Mouse (Mus musculus) left cerebral cortex, adult 11 months (tissue): ENCODE results near the gene Mex3d.

Source experiments
- DNase-seq: peaks from one replicate; pipeline ENCODE4 v3.0.0; 2022; ENCODE audit warnings: low spot score

Mex3d gene

GRCm38 (mm10) chr10:80412656-80413541 lies 25.4 kb upstream of the Mex3d start:
- peak; percentile 51 for DNase-seq

- no peak for DNase-seq
Measured at GRCm38 (mm10) chr10:80407924-80408323, 20.5 kb upstream of the Mex3d start.

GRCm38 (mm10) chr10:80406684-80407501 lies 19.4 kb upstream of the Mex3d start, which contains the start of gene Uqcr11:
Uqcr11 (minus strand) TSS chr10:80406830.
- peak; percentile 89 for DNase-seq

GRCm38 (mm10) chr10:80405481-80406173 lies 18.2 kb upstream of the Mex3d start:
- no peak for DNase-seq

GRCm38 (mm10) chr10:80403044-80403692 lies 15.7 kb upstream of the Mex3d start:
- DNase-seq, result no peak

GRCm38 (mm10) chr10:80400704-80401161 lies 13.3 kb upstream of the Mex3d start:
- DNase-seq, result no peak

- no peak for DNase-seq
Measured at GRCm38 (mm10) chr10:80399973-80400703, 12.7 kb upstream of the Mex3d start.

GRCm38 (mm10) chr10:80399191-80399972 lies 11.9 kb upstream of the Mex3d start, which contains the start of gene Mbd3:
Mbd3 (minus strand) TSS chr10:80399550.
- DNase-seq, result peak; percentile 100

- DNase-seq, result peak; percentile 96
Measured at GRCm38 (mm10) chr10:80398719-80399190, 11.3 kb upstream of the Mex3d start.

- no peak for DNase-seq
Measured at GRCm38 (mm10) chr10:80398174-80398535, 10.7 kb upstream of the Mex3d start.

- DNase-seq, result no peak
Measured at GRCm38 (mm10) chr10:80397524-80398173, 10.2 kb upstream of the Mex3d start.

- no peak for DNase-seq
Measured at GRCm38 (mm10) chr10:80396822-80397523, 9.5 kb upstream of the Mex3d start.

- no peak for DNase-seq
Measured at GRCm38 (mm10) chr10:80395025-80395627, 7.7 kb upstream of the Mex3d start.

GRCm38 (mm10) chr10:80392687-80393086 lies 5.2 kb upstream of the Mex3d start:
- no peak for DNase-seq

- no peak for DNase-seq
Measured at GRCm38 (mm10) chr10:80390697-80391096, 3.2 kb upstream of the Mex3d start.

- DNase-seq, result no peak
Measured at GRCm38 (mm10) chr10:80389185-80389708, 1.8 kb upstream of the Mex3d start.

GRCm38 (mm10) chr10:80388731-80389130 lies 1.3 kb upstream of the Mex3d start:
- DNase-seq, result no peak
